Mouse (Mus musculus) adrenal gland, adult 10 weeks (tissue): ENCODE data around the gene Lrrc41. TPM values are rescaled to one million over a fixed set of nuclear protein-coding genes. Genes with fewer than 3 reads are reported as not detected.

ENCODE experiments used
- polyA plus RNA-seq: library from polyadenylated mRNA; stranded (reverse); fragments of 350-450 nt; fragmentation: Illumina TruSeq; extraction: RNeasy Lipid Tissue Mini Kit (QIAGEN cat#74804); gene quantifications from one replicate; pipeline ENCODE4 v1.2.3, GENCODE M21; 2014; ENCODE audit warnings: low read depth, low replicate concordance

Gene Lrrc41
- polyA plus RNA-seq: 6.2 TPM

DNA sequence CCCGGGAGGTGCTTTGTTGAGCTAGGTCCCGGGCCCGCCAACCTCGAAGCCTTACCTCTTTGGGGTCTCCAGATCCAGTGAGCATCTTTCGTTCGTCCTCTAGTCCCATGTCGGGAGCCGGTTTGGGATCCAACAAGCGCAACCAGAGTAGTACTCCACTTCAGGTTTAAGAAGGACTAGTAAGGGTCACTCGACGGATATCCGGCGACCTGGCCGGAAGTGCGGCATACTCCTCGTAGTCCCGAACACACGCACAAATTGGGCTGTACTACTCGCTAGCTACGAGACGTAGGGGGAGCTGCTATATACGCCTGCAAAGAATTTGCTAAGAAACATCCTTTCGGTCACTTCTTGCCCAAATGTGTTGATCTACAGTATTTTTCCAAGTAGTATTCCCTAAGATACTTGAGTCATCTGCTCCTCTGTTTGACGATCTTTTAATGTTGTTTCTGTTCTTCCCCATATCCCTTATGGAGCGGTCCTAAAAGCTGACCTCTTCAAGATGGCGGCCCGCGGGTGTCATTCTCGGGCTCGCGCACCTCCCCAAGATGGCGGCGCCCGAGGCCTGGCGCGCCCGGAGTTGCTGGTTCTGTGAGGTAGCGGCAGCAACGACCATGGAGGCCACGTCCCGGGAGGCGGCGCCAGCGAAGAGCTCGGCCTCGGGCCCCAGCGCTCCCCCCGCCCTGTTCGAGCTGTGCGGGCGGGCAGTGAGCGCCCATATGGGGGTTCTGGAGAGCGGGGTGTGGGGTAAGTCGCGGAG is at the start of gene Lrrc41, which contains the start of gene Uqcrh:
TSS of gene Lrrc41 (plus strand) at position 409 of the 760 bp plus-strand sequence.
TSS of gene Uqcrh (minus strand) at position 211 of the 760 bp plus-strand sequence.

DNA sequence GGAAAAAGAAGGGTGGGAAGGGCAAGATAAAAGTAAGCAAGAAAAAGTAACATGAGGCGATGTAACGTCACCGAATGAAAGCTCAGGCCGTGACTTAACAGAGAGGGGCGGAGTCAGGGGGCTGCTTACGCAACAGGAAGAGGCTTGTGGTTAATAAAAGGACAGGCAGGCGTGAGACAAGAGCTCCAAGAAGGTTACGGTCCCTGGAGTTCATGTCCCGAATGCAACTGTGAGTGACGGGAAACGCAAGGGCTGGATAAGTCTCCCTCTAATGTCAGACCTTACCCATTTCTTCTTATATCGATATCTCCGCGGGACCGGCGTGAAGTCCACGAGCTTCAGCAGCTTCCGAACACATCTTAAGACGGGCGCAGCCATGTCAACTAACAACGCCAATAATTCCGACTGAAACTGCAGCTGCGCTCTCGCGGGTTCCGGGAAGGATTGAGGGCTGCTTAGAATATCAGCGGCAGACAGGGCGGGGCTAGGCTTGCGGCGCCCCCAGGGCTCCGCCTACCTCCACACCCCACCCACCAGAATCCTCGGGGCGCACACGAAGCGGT is 21.6 kb upstream of the Lrrc41 start, which contains the start of gene Nsun4:
TSS of gene Nsun4 (minus strand) at position 478 of the 563 bp plus-strand sequence.

DNA sequence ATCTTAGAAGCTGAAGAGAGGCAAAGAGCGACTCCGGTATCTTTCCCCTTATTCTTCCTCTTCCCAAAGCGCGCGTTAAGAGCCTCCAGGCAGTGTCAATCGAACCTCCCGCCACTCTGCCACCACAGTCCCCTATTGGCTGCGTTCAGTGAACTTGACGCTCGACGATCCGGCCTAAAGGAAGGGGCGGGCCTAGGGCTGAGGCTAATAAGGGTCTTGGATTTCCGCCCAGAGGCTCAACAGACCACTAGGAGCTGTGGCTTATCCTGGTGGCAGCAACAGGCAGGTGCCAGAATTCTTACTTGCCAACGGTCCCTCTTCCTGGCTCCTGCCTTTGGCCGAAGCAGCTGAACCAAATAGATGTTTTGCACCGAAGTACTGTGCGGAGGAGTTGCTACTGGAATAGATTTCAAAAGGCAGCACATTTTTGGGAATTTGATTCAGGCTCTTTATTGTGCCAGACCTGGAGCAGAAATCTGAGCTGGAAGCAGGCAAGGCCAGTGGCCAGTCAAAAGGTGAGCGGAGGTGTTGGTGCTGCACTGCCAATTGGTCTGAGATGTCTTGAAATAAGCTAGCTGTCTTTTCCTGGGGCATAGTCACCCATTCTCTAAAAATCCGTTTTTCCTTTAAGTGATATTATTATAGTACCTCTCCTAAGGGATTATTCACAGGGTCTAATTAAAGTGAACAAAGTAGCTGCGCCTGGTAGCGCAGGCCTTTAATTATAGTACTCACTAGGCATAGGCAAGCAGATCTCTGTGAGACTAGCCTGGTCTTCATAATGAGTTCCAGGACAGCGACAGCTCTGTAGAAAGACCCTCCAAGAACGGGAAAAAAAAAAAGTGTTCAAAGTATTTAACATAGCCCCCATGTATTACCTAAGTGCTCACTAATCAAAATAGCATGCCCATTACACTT is 48.8 kb downstream of the Lrrc41 start, which contains the start of the genes Rad54l and Pomgnt1:
TSS of gene Rad54l (minus strand) at position 89 of the 918 bp plus-strand sequence.
TSS of gene Pomgnt1 (plus strand) at position 239 of the 918 bp plus-strand sequence.

Other genes starting within 250 kb of the Lrrc41 start
- gene Mob3c, start 247.2 kb upstream of the Lrrc41 start, polyA plus RNA-seq: 15.3 TPM
- gene Mknk1, start 236.1 kb upstream of the Lrrc41 start, polyA plus RNA-seq: 15.5 TPM
- not detected for gene Kncn, start 190.9 kb upstream of the Lrrc41 start, polyA plus RNA-seq
- gene 6430628N08Rik, start 184.6 kb upstream of the Lrrc41 start, polyA plus RNA-seq: not detected
- not detected for gene Dmbx1, start 135.3 kb upstream of the Lrrc41 start, polyA plus RNA-seq
- gene Faah, start 57.3 kb upstream of the Lrrc41 start, polyA plus RNA-seq: 0.52 TPM
- gene Nsun4, start 21.4 kb upstream of the Lrrc41 start, polyA plus RNA-seq: 18.1 TPM
- 287 TPM for gene Uqcrh, start 198 bp upstream of the Lrrc41 start, polyA plus RNA-seq
- gene Rad54l, start 48.4 kb downstream of the Lrrc41 start, polyA plus RNA-seq: 0.64 TPM
- gene Pomgnt1, start 48.6 kb downstream of the Lrrc41 start, polyA plus RNA-seq: 10.8 TPM
- 4.3 TPM for gene Lurap1, start 76.1 kb downstream of the Lrrc41 start, polyA plus RNA-seq
- not detected for gene Tspan1, start 92.3 kb downstream of the Lrrc41 start, polyA plus RNA-seq
- gene 1700042G07Rik, start 98.1 kb downstream of the Lrrc41 start, polyA plus RNA-seq: not detected
- gene Gm49337, start 98.1 kb downstream of the Lrrc41 start, polyA plus RNA-seq: 6.3 TPM
- 37.9 TPM for gene Pik3r3, start 146.3 kb downstream of the Lrrc41 start, polyA plus RNA-seq